In genomic region chr2:21206278-21206677, GRCm38 (mm10) we compare ENCODE assay signal across 8 mouse cellular contexts. TPM values are rescaled to one million over a fixed set of nuclear protein-coding genes. Genes with fewer than 3 reads are reported as not detected.
DNase-seq lines count a peak whose midpoint lies in the region; ATAC-seq and TF ChIP-seq lines count a peak whose summit lies in the region.

No protein-coding gene starts in this region.

- TF ChIP-seq CTCF in cortical plate, adult 2 months (IDR thresholded peaks at IDR 0.05; ENCODE audit: extremely low read depth, insufficient read depth, low read length) = no peak

- no peak overlapping the region for H3K27ac ChIP-seq in kidney, embryonic 16.5 days (ENCODE audit: low read length)
- H3K27ac ChIP-seq in cortical plate, adult 2 months (ENCODE audit: insufficient read depth, low read length) = no peak overlapping the region
- H3K27ac ChIP-seq in hindbrain, embryonic 14.5 days = peak overlapping the region; percentile 85; the same call in 1 of the 2 replicates
- H3K27ac ChIP-seq in midbrain, embryonic 13.5 days = 0 out of 2 replicates have a peak overlapping the region, but pooled peaks have one; percentile 85

- H3K27me3 ChIP-seq in kidney, embryonic 16.5 days (ENCODE audit: insufficient read depth, low read length) = no peaks in the 10 kb centered on the region
- H3K27me3 ChIP-seq in hindbrain, embryonic 14.5 days (ENCODE audit: control insufficient read depth, insufficient read depth, low read length) = no peaks in the 10 kb centered on the region
- no peaks in the 10 kb centered on the region for H3K27me3 ChIP-seq in midbrain, embryonic 13.5 days

- 40% methylated on average over 6 of the region's 6 CpGs for WGBS in kidney, embryonic 16.5 days
- WGBS in hindbrain, embryonic 14.5 days = 45% methylated on average over 6 of the region's 6 CpGs
- 46% methylated on average over 6 of the region's 6 CpGs for WGBS in midbrain, embryonic 13.5 days

- peak overlapping the region; percentile 78 for H3K4me3 ChIP-seq in kidney, embryonic 16.5 days (ENCODE audit: low read length)
- peak overlapping the region; percentile 67 for H3K4me3 ChIP-seq in cortical plate, adult 2 months (ENCODE audit: insufficient read depth, low read length)
- peak overlapping the region; percentile 58 for H3K4me3 ChIP-seq in hindbrain, embryonic 14.5 days (replicated peaks; ENCODE audit: low read length)
- H3K4me3 ChIP-seq in midbrain, embryonic 13.5 days (replicated peaks) = peak overlapping the region; percentile 68

- DNase-seq in kidney, postnatal 14 days = no peak
- DNase-seq in hindbrain, embryonic 14.5 days (ENCODE audit: low spot score) = no peak
- no peak for DNase-seq in cerebellum, adult 9-11 months
- no peak for DNase-seq in right cerebral cortex, postnatal 10 days (ENCODE audit: low spot score in 2 of 2)
- DNase-seq in thymus, postnatal 25 days = no peak

- H3K9ac ChIP-seq in kidney, embryonic 16.5 days (replicated peaks; ENCODE audit: low read length) = peak overlapping the region; percentile 78
- H3K9ac ChIP-seq in hindbrain, embryonic 14.5 days = peak overlapping the region; percentile 65
- H3K9ac ChIP-seq in midbrain, embryonic 13.5 days (replicated peaks) = peak overlapping the region; percentile 80

- TF ChIP-seq POLR2A in cortical plate, adult 2 months (IDR thresholded peaks at IDR 0.05; ENCODE audit: extremely low read depth, insufficient read depth, low read length) = no peak

- no peaks in the 10 kb centered on the region for H3K9me3 ChIP-seq in kidney, embryonic 16.5 days (ENCODE audit: low read length)
- no peaks in the 10 kb centered on the region for H3K9me3 ChIP-seq in hindbrain, embryonic 14.5 days (ENCODE audit: control insufficient read depth, low read length)
- no peaks in the 10 kb centered on the region for H3K9me3 ChIP-seq in midbrain, embryonic 13.5 days

- H3K36me3 ChIP-seq in kidney, embryonic 16.5 days (ENCODE audit: insufficient read depth, low read length) = no peaks in the 10 kb centered on the region
- no peaks in the 10 kb centered on the region for H3K36me3 ChIP-seq in hindbrain, embryonic 14.5 days (replicated peaks; ENCODE audit: control insufficient read depth, insufficient read depth)
- H3K36me3 ChIP-seq in midbrain, embryonic 13.5 days = peaks cover 2% of the 10 kb centered on the region

- ATAC-seq in kidney, embryonic 16.5 days (ENCODE audit: low FRiP score, low TSS enrichment) = no peak
- no peak for ATAC-seq in hindbrain, embryonic 14.5 days (ENCODE audit: low FRiP score)
- ATAC-seq in midbrain, embryonic 13.5 days = no peak; the same call in 1 of the 2 replicates

- peaks cover 7% of the 10 kb centered on the region for H3K4me1 ChIP-seq in kidney, embryonic 16.5 days (ENCODE audit: insufficient read depth, low read length)
- H3K4me1 ChIP-seq in cortical plate, adult 2 months (ENCODE audit: control insufficient read depth, insufficient read depth, low read length) = peaks cover 1% of the 10 kb centered on the region; the same call in 1 of the 2 replicates
- H3K4me1 ChIP-seq in hindbrain, embryonic 14.5 days (replicated peaks; ENCODE audit: control insufficient read depth, insufficient read depth, low read length) = peaks cover 22% of the 10 kb centered on the region
- H3K4me1 ChIP-seq in midbrain, embryonic 13.5 days (replicated peaks) = peaks cover 25% of the 10 kb centered on the region

- H3K4me2 ChIP-seq in kidney, embryonic 16.5 days (replicated peaks; ENCODE audit: low read depth, low read length) = peak overlapping the region; percentile 74
- H3K4me2 ChIP-seq in hindbrain, embryonic 14.5 days (replicated peaks) = peak overlapping the region; percentile 80
- peak overlapping the region; percentile 80 for H3K4me2 ChIP-seq in midbrain, embryonic 13.5 days (replicated peaks)

RNA-seq across cellular contexts. Expression of gene Thnsl1, which starts 0.8 kb away (rescaled TPM):
- polyA plus RNA-seq in kidney, embryonic 16.5 days (2015; fragmentation: Nextera tagmentation; extraction: Ambion mirVana) = 7.6 and 7.9 TPM in 2 replicates
- 12.7 and 13.6 TPM in 2 replicates for polyA plus RNA-seq in cortical plate, adult 2 months (2012; rRNA removed)
- polyA plus RNA-seq in hindbrain, embryonic 14.5 days (2014; fragmentation: Nextera tagmentation; extraction: Ambion mirVana) = 24.6 and 27.8 TPM in 2 replicates
- 22.2 and 24.1 TPM in 2 replicates for polyA plus RNA-seq in midbrain, embryonic 13.5 days (2015; fragmentation: Nextera tagmentation; extraction: Ambion mirVana)

RNA-seq across cellular contexts. Expression of gene Enkur, which starts 1.1 kb away (rescaled TPM):
- 0.29 TPM in 1 of 2 replicates, not detected in the other for polyA plus RNA-seq in kidney, embryonic 16.5 days (2015; fragmentation: Nextera tagmentation; extraction: Ambion mirVana)
- 3.9 and 4.4 TPM in 2 replicates for polyA plus RNA-seq in cortical plate, adult 2 months (2012; rRNA removed)
- 5.3 and 7.9 TPM in 2 replicates for polyA plus RNA-seq in hindbrain, embryonic 14.5 days (2014; fragmentation: Nextera tagmentation; extraction: Ambion mirVana)
- 2.6 and 3.9 TPM in 2 replicates for polyA plus RNA-seq in midbrain, embryonic 13.5 days (2015; fragmentation: Nextera tagmentation; extraction: Ambion mirVana)

Comparison
In these comparisons a context has a peak if more than half of its experiments do, and no peak if none do; other contexts are left out.
1. H3K27ac ChIP-seq: peak in hindbrain, embryonic 14.5 days (single experiment) and midbrain, embryonic 13.5 days (single experiment); none in kidney, embryonic 16.5 days (single experiment) and cortical plate, adult 2 months (single experiment).
2. Peak in every context shown above with its lines, with median percentiles within 50 percentile points of each other: H3K4me2 ChIP-seq, H3K4me3 ChIP-seq and H3K9ac ChIP-seq.